Mouse (Mus musculus): ENCODE results near the gene Ube2v1.
A peak's percentile ranks its signal among the peaks of the same experiment; 100 is the strongest.

Gene Ube2v1

GRCm38 (mm10) chr2:167631591-167632448 lies at the start of gene Ube2v1:
Ube2v1 (minus strand) TSS chr2:167632095.
- DNase-seq (ENCODE audit: extremely low spot score, low read depth, low spot score): peak; percentile 90

DNA sequence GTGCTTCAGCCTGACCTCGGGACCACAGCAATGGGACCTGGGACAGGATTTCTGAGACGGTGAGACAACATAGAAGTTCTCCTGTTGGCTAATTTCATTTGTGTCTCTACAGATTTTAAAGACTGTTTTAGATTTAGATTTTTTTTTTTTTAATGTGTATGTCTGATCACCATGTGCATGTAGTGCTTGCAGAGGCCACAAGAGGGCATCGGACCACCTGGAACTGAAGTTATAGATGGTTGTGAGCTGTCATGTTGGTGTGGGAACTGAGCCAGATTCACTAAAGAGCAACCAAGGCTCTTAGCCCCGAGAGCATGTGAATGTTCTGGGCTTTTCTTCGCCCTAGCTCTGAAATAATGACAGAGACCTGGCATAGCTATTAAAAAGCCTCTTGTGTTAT lies 48.8 kb upstream of the Ube2v1 start:
- no peak for DNase-seq (ENCODE audit: extremely low spot score, low read depth, low spot score)

- DNase-seq (ENCODE audit: extremely low spot score, low read depth, low spot score): no peak
Measured at GRCm38 (mm10) chr2:167679902-167680430, 48.1 kb upstream of the Ube2v1 start.

DNA sequence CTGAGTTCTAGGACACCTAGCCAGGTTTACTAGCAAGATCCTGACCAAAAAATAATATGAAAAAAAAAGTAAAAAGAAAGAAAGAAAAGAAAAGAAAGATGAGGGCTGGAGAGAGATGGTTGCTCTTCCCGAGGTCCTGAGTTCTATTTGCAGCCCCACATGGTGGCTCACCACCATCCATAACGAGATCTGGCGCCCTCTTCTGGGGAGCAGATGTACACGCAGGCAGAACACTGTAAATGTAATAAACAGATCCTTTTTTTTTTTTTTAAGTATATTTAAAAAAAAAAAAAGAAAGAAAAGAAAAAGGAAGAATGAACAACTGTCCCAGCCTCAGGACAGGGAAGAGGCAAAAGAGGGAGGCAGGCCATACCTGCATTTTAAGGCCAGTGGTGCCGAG lies 46.7 kb upstream of the Ube2v1 start:
- DNase-seq (ENCODE audit: extremely low spot score, low read depth, low spot score): no peak

GRCm38 (mm10) chr2:167675120-167675909 lies 43.4 kb upstream of the Ube2v1 start:
- no peak for DNase-seq (ENCODE audit: extremely low spot score, low read depth, low spot score)

GRCm38 (mm10) chr2:167672212-167672685 lies 40.4 kb upstream of the Ube2v1 start:
- no peak for DNase-seq (ENCODE audit: extremely low spot score, low read depth, low spot score)

DNA sequence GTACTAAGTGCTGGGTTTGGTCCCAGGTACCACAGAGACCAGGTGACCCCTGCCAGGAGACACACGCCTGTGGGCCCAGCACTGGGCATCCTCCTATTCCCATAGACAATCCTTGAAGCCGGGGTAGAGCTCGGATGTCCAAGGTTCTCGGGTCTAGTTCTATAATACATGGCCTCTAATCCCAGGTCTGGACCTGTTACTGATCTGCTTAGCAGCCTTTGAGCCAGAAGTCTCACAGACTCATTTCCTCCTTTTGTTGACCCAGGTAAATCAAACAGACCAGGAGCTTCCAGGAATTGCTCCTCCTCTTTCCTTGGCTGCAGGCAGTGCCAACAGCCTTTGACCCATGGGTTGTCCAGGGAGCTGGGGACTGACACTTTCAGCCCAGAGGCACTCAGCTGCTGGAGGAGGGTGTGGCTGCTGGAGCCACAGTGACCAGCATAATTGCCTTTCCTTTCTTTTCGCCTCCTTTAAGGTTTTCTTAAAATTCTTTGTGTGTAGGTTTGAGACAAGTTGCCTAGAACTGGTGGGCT lies 39.3 kb upstream of the Ube2v1 start:
- DNase-seq (ENCODE audit: extremely low spot score, low read depth, low spot score): no peak

GRCm38 (mm10) chr2:167669398-167669797 lies 37.5 kb upstream of the Ube2v1 start:
- DNase-seq (ENCODE audit: extremely low spot score, low read depth, low spot score): no peak

GRCm38 (mm10) chr2:167668426-167668825 lies 36.5 kb upstream of the Ube2v1 start:
- no peak for DNase-seq (ENCODE audit: extremely low spot score, low read depth, low spot score)

- DNase-seq (ENCODE audit: extremely low spot score, low read depth, low spot score): no peak
Measured at GRCm38 (mm10) chr2:167665972-167666713, 34.2 kb upstream of the Ube2v1 start.

GRCm38 (mm10) chr2:167662713-167663112 lies 30.8 kb upstream of the Ube2v1 start:
- no peak for DNase-seq (ENCODE audit: extremely low spot score, low read depth, low spot score)

DNA sequence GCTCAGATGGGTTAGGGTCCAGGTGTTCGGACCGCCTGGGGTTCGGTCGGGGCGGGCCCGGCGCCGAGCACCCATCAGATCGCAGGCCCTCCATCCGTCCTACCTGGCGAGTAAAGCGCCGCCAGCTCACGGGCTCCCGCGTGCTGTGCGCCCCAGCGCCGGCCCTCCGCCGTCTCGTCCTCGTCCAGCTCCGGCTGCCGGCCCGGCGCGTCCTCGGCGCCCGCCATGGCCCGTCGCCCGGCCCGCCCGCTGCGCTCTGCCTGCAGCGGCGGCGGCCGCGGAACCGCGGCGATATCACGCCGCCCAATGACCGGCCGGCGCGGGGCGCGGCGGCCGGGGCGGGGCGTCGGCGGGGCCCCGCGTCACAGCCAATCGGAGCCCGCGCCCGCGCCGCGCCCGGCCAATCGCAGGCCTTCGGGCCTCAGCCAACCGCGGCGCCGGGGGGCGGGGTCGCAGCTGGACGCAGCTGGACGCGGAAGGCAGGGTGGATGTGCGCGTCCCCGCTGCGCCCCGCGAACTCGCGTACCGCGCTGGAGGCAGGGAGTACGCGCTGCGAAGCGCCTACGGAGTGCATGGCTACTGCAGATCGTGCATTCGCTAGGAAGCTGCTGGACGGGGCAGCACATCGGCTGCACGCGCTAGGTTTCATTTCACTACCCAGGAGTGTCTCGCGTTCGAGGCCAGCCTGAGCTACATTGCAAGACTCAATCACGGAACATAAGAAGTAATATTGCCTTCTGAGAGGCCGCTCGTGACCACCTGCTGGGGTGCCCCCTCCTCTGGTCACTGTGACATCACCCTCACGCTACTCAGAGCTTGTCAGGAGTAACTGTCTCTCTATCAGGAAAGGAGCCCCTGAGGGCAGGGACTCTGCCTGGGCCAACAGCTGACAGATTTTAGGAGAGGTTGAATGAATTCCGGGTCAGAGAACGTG lies 29.6 kb upstream of the Ube2v1 start, which contains the start of gene Gm20431:
Gene Gm20431, minus strand, starts transcription at position 227 of the 934 bp plus-strand sequence.
- peak; percentile 49 for DNase-seq (ENCODE audit: extremely low spot score, low read depth, low spot score)

- DNase-seq (ENCODE audit: extremely low spot score, low read depth, low spot score): no peak
Measured at GRCm38 (mm10) chr2:167660611-167660971, 28.7 kb upstream of the Ube2v1 start.

DNA sequence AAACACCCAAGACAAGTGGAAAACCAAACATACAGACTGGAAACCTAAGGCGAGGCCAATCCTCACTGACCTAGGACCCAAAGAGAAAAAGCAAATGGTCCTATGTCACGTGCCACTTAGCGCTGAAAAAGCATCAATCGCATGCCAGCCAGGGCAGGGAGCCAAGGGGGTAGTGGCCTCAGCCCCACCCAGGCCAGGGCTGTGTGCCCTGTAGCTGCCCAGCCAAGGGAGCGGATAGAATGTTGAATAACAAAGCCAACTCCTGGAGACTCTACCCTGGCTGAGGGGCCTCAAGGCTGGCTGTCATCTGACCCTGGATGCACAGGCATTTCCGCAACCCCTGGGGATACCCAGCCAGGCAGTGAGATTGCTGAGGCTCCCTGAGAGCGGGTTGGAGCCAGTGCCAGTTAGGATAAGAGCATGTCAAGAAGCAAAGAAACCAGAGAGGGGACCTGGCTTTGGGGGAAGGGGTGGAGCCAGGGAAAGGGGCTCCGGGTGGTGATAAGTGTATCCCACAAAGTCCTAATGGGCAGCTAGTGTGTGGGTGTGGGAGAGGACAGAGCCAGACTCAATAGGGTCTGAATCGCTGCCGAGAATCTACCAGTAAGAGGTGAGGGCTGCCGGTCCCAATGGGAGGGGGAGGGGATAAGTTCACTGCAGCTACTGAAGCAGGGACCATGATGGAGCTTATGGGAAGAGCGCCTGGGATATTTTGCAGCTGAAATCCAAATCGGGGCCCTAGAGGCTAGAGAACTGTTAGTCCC lies 28.1 kb upstream of the Ube2v1 start:
- DNase-seq (ENCODE audit: extremely low spot score, low read depth, low spot score): no peak

GRCm38 (mm10) chr2:167659177-167659846 lies 27.4 kb upstream of the Ube2v1 start:
- no peak for DNase-seq (ENCODE audit: extremely low spot score, low read depth, low spot score)

- no peak for DNase-seq (ENCODE audit: extremely low spot score, low read depth, low spot score)
Measured at GRCm38 (mm10) chr2:167658712-167659111, 26.8 kb upstream of the Ube2v1 start.

DNA sequence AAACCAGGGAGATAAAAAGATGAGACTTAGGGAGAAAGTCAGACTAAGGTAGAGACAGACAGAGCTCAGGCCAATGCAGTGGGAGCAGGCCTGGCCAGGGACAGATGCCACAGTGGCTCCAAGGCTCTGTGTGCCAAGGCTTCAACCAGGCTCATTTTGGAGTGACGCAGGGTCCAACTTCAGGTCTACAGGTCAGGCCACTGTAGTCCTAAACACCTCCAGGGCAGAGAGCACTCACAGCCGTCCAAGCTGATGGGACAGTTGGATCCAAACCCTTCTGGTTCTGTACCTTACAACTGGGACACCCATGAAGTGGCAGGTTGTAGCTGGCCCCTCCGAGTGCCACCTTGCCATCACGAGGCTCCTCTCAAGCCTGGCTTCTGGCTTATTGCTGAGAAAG lies 26.1 kb upstream of the Ube2v1 start:
- no peak for DNase-seq (ENCODE audit: extremely low spot score, low read depth, low spot score)
